Mouse (Mus musculus): ENCODE data around the gene Mrpl58. TPM values are rescaled to one million over a fixed set of nuclear protein-coding genes. Genes with fewer than 3 reads are reported as not detected.
"Not testable (repeated sequence)": the region's sequence is repeated elsewhere in the genome, so short reads cannot be mapped to it uniquely, and the experiment has no call there.

The Mrpl58 gene
- polyA plus RNA-seq, 1 experiment from 2014 or later, result 120 TPM

DNA sequence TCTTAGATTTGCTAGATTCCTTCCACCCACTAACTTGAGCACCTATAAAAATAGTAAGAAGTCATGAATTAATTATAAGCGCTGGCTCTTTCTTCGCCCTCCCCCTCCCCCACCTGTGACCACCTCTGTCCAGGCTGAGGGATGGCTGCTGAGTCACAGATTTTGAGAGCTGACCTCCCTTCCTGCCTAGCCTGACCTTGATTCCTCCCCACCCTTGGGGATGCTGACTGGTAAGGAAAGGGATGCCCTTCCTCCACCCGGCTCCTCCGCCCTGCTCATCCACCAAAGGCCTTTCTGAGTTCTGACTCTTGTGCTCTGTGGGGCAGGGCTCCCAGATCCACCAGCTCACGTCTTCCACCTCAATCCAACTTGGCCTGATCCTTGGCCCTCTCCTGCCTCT lies 19.0 kb upstream of the Mrpl58 start:
- peak overlapping the region; percentile 33; the same call in 1 of the 2 replicates for H3K27ac ChIP-seq
- no peak overlapping the region for H3K4me2 ChIP-seq
- no peak for ATAC-seq
- no peaks in the 10 kb centered on the region for H3K36me3 ChIP-seq
- no peak overlapping the region for H3K4me3 ChIP-seq
- no peaks in the 10 kb centered on the region for H3K9me3 ChIP-seq (replicated peaks)
- 70% methylated on average over 5 of the region's 5 CpGs for WGBS (ENCODE audit: insufficient replicate concordance)
- no peaks in the 10 kb centered on the region for H3K4me1 ChIP-seq
- no peak overlapping the region for H3K9ac ChIP-seq
- peaks cover 71% of the 10 kb centered on the region for H3K27me3 ChIP-seq (replicated peaks)

GRCm38 (mm10) chr11:115386859-115387258 lies 16.7 kb upstream of the Mrpl58 start:
- H3K4me3 ChIP-seq; ATAC-seq; H3K27ac ChIP-seq; H3K9ac ChIP-seq; H3K4me1 ChIP-seq; H3K4me2 ChIP-seq; H3K9me3 ChIP-seq (replicated peaks); H3K36me3 ChIP-seq: not testable (repeated sequence)
- 65% methylated on average over 3 of the region's 3 CpGs for WGBS (ENCODE audit: insufficient replicate concordance)
- H3K27me3 ChIP-seq (replicated peaks), result peaks cover 57% of the 10 kb centered on the region

DNA sequence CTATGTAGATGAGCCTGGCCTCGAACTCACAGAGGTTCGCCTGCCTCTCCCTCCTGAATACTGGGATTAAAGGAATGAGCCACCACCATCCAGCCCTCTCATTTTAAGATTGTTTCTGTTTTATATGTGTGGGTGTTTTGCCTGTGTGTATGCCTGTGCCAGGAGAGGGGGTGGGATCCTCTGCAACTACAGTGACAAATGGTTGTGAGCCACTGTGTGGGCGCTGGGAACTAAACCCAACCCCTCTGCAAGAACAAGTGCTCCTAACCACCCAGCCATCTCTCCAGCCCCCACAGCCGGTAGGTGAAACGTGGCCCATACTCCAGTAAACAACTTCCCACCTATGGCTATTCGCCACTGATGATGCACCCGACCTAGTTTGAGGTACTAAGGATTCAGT lies 12.2 kb upstream of the Mrpl58 start:
- 73% methylated on average over 7 of the region's 7 CpGs for WGBS (ENCODE audit: insufficient replicate concordance)
- Histone ChIP-seq H3K4me3 (no peak overlapping the region), H3K4me2 (no peak overlapping the region), H3K27ac (no peak overlapping the region), H3K9ac (no peak overlapping the region), H3K27me3 (replicated peaks) (peaks cover 48% of the 10 kb centered on the region), H3K4me1 (peaks cover 6% of the 10 kb centered on the region; the same call in 1 of the 2 replicates), H3K36me3 (0 out of 2 replicates have a peak, but pooled peaks cover 4% of the 10 kb centered on the region), H3K9me3 (replicated peaks) (no peaks in the 10 kb centered on the region)
- ATAC-seq, result no peak

DNA sequence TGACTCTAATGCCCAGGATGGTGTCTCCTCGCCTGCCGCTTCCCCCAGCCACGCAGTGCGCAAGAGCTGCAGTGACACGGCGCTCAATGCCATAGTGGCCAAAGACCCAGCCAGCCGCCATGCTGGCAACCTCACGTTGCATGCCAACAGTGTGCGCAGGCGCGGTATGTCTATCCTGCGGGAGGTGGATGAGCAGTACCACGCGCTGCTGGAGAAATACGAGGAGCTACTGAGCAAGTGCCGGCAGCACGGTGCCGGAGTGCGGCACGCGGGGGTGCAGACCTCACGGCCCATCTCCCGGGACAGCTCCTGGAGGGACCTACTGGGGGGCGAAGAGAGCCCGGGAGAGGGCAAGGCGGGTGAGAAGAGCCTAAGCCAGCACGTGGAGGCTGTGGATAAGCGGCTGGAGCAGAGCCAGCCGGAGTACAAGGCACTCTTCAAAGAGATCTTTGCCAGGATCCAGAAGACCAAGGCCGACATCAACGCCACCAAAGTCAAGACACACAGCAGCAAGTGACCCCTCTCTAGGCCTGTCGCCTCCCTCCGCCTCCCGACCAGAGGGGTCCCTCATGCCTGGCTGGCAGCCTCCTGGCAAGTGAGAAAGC lies 9.7 kb upstream of the Mrpl58 start:
- no peak overlapping the region for H3K27ac ChIP-seq
- H3K4me1 ChIP-seq, result peaks cover 6% of the 10 kb centered on the region; the same call in 1 of the 2 replicates
- H3K36me3 ChIP-seq, result 0 out of 2 replicates have a peak, but pooled peaks cover 4% of the 10 kb centered on the region
- peak overlapping the region; percentile 54 for H3K4me2 ChIP-seq
- H3K4me3 ChIP-seq, result peak overlapping the region; percentile 24
- peaks cover 50% of the 10 kb centered on the region for H3K27me3 ChIP-seq (replicated peaks)
- H3K9ac ChIP-seq, result no peak overlapping the region
- H3K9me3 ChIP-seq (replicated peaks), result no peaks in the 10 kb centered on the region
- no peak for ATAC-seq
- WGBS (ENCODE audit: insufficient replicate concordance), result 48% methylated on average over 34 of the region's 34 CpGs

GRCm38 (mm10) chr11:115398085-115398484 lies 5.5 kb upstream of the Mrpl58 start:
- Histone ChIP-seq H3K27ac (no peak overlapping the region), H3K9me3 (replicated peaks) (no peaks in the 10 kb centered on the region), H3K4me1 (peaks cover 7% of the 10 kb centered on the region; the same call in 1 of the 2 replicates), H3K36me3 (0 out of 2 replicates have a peak, but pooled peaks cover 4% of the 10 kb centered on the region), H3K4me2 (no peak overlapping the region), H3K27me3 (replicated peaks) (peaks cover 32% of the 10 kb centered on the region), H3K4me3 (no peak overlapping the region), H3K9ac (no peak overlapping the region)
- 50% methylated on average over 7 of the region's 7 CpGs for WGBS (ENCODE audit: insufficient replicate concordance)
- ATAC-seq, result no peak

- Histone ChIP-seq H3K4me1 (peaks cover 16% of the 10 kb centered on the region), H3K9me3 (replicated peaks) (no peaks in the 10 kb centered on the region), H3K27ac (no peak overlapping the region), H3K9ac (no peak overlapping the region), H3K4me2 (no peak overlapping the region), H3K4me3 (no peak overlapping the region), H3K27me3 (replicated peaks) (peaks cover 14% of the 10 kb centered on the region), H3K36me3 (no peaks in the 10 kb centered on the region)
- no peak for ATAC-seq
- WGBS (ENCODE audit: insufficient replicate concordance), result 79% methylated on average over 3 of the region's 3 CpGs
Measured at GRCm38 (mm10) chr11:115400126-115400525, 3.4 kb upstream of the Mrpl58 start.

DNA sequence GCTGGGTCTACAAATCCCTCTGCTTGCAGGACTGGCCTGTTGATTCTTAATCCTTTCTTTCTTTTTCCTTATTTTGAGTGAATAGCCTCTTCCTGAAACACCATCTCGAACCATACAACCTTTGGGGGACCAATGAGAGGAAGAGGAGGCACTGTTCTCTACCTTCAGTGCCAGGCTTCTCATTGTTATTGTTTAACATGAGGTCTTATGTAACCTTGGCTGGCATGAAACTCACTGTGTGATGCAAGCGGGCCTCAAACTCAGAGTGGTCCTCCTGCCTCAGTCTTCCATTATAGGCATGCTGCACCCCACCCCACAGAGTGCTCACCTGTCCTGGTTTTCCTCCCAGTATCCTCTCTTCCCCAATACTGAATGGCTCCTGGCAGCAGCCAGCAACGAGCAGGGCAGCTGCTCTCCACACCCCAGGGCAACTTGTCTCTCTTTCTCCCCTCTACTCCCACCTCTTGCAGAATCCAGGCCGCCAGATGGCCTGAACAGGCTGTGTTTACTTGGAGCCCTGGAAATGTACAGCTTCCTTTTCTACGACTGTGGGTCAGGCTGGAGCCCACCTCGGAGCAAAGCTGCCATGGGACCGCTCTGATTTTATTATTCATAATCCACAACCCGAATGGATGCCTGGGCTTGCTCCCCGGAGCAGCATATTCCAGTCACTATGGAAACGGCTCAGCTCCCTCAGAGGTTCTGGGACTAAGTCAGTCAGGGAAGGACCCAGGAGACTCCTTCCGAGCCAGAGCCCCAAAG lies 2.7 kb upstream of the Mrpl58 start:
- Histone ChIP-seq H3K4me1 (peaks cover 22% of the 10 kb centered on the region), H3K9ac (no peak overlapping the region), H3K27me3 (replicated peaks) (peaks cover 14% of the 10 kb centered on the region), H3K9me3 (replicated peaks) (no peaks in the 10 kb centered on the region), H3K27ac (no peak overlapping the region), H3K36me3 (0 out of 2 replicates have a peak, but pooled peaks cover 4% of the 10 kb centered on the region), H3K4me3 (no peak overlapping the region), H3K4me2 (no peak overlapping the region)
- no peak for ATAC-seq
- 53% methylated on average over 11 of the region's 11 CpGs for WGBS (ENCODE audit: insufficient replicate concordance)

DNA sequence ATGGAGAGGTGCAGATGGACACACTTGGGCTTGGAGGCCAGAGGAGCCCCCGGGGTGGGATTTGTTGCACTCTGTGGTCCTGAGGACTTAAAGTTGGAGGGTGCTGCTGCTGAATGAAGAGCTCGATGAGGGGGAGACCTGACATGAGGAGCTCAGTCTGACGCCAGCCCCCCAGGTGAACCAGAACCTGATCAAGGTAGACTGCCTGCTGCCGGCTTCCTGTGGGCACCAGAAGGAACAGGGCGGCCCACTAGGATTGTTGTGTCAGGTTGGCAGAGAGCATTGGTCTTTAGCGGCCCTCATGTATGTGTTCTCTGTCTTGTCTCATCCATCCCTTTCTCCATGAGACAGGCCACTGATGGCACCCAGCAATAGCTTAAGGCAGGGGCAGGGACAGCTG lies 2.2 kb downstream of the Mrpl58 start:
- ATAC-seq, result no peak
- H3K9ac ChIP-seq, result no peak overlapping the region
- no peak overlapping the region for H3K27ac ChIP-seq
- no peak overlapping the region for H3K4me3 ChIP-seq
- H3K4me2 ChIP-seq, result no peak overlapping the region
- 82% methylated on average over 6 of the region's 6 CpGs for WGBS (ENCODE audit: insufficient replicate concordance)
- H3K36me3 ChIP-seq, result peaks cover 45% of the 10 kb centered on the region
- H3K4me1 ChIP-seq, result peaks cover 27% of the 10 kb centered on the region
- peaks cover 4% of the 10 kb centered on the region; the same call in 1 of the 2 replicates for H3K27me3 ChIP-seq (replicated peaks)
- H3K9me3 ChIP-seq (replicated peaks), result no peaks in the 10 kb centered on the region

- no peak overlapping the region for H3K27ac ChIP-seq
- H3K4me1 ChIP-seq, result peaks cover 39% of the 10 kb centered on the region
- H3K4me3 ChIP-seq, result no peak overlapping the region
- H3K27me3 ChIP-seq (replicated peaks), result no peaks in the 10 kb centered on the region
- H3K9ac ChIP-seq, result no peak overlapping the region
- WGBS (ENCODE audit: insufficient replicate concordance), result 83% methylated on average over 17 of the region's 17 CpGs
- no peak overlapping the region for H3K4me2 ChIP-seq
- ATAC-seq, result no peak
- peaks cover 51% of the 10 kb centered on the region for H3K36me3 ChIP-seq
- no peaks in the 10 kb centered on the region for H3K9me3 ChIP-seq (replicated peaks)
Measured at GRCm38 (mm10) chr11:115406858-115407401, 3.4 kb downstream of the Mrpl58 start.

DNA sequence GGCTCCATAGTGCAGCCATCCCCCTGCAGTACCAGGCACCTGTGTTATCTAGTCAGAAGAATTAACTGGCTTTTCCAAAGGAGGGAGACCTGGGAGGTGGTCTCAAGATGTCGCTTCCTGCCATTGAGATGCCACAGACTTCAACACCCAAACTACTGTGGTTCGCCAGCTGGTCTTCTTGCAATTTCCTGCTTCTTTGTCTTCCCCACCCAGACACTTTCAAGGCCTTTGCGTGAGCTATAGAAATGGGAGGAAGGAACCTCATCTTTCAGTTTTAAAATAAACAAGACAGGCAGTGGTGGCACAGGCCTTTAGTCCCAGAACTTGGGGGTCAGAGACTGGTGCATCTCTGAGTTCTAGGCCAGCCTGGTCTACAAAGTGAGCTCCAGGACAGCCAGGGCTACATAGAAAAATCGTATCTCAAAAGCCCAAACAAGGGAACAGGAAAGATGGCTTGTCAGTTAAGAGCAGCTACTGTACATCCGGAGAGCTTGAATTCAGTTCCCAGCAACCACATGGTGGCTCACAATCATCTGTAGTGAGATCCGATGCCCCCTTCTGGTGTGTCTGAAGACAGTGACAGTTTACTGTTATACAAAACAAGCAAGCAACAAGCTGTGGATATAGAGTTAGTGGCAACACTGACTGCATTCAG lies 4.8 kb downstream of the Mrpl58 start:
- H3K4me1 ChIP-seq, result peaks cover 38% of the 10 kb centered on the region
- no peaks in the 10 kb centered on the region for H3K27me3 ChIP-seq (replicated peaks)
- no peak overlapping the region for H3K9ac ChIP-seq
- H3K36me3 ChIP-seq, result peaks cover 51% of the 10 kb centered on the region
- no peak overlapping the region for H3K4me2 ChIP-seq
- no peaks in the 10 kb centered on the region for H3K9me3 ChIP-seq (replicated peaks)
- no peak overlapping the region for H3K4me3 ChIP-seq
- ATAC-seq, result no peak
- peak overlapping the region; percentile 22; the same call in 1 of the 2 replicates for H3K27ac ChIP-seq
- 58% methylated on average over 6 of the region's 6 CpGs for WGBS (ENCODE audit: insufficient replicate concordance)

DNA sequence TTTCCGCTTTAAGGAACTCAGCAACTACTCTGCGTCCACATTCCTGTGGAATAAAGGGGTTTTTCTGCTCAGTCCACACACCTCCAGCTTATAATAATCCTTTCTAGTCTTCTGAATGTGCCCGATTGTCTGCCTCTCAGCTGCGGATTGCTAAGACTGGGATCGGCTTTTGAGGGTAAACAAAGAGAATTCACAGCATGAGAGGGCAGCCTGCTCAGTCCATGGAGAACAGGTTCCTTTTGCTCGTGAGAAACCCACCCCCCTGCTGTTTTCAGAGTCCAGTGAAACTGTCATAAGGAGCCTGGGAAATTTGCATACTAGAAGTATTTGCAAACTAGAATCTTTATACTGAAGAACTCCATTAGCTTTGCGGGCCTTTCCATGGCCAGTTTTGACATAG lies 6.0 kb downstream of the Mrpl58 start:
- Histone ChIP-seq H3K27me3 (replicated peaks) (no peaks in the 10 kb centered on the region), H3K4me2 (no peak overlapping the region), H3K4me3 (no peak overlapping the region), H3K9ac (no peak overlapping the region), H3K9me3 (replicated peaks) (no peaks in the 10 kb centered on the region), H3K27ac (no peak overlapping the region), H3K36me3 (peaks cover 51% of the 10 kb centered on the region), H3K4me1 (peaks cover 41% of the 10 kb centered on the region)
- no peak for ATAC-seq
- WGBS (ENCODE audit: insufficient replicate concordance), result 81% methylated on average over 7 of the region's 7 CpGs
